Mouse (Mus musculus) liver, embryonic 11.5 days (tissue): ENCODE measurements at regions not wholly inside any gene's neighbourhood (a gene's known extent, or its start where the extent isn't known, plus 50 kb on each side); places are given as distances from the start of the nearest gene placed in this dataset.

Source experiments
- ATAC-seq: fragments of 200-750 bp; cut with Nextera tagmentation; replicated peaks from 2 replicates; pipeline ENCODE4 v1.8.0; 2017; ENCODE audit warnings: moderate number of reproducible peaks, mild to moderate bottlenecking, moderate TSS enrichment, moderate library complexity; ENCODE audit not compliant: low FRiP score
- DNase-seq: peaks from one replicate; pipeline ENCODE4 v3.0.0-alpha.2; 2017; ENCODE audit warnings: low spot score
- H3K27ac ChIP-seq: fragments of 300-500 bp; sonication (generic); 2 replicates; pipeline ENCODE4 v1.5.1; 2014; ENCODE audit warnings: mild to moderate bottlenecking, low read depth, low read length, control low read depth
- H3K27me3 ChIP-seq: fragments of 300-500 bp; sonication (generic); replicated peaks from 2 replicates; pipeline ENCODE4 v1.6.1; 2014; ENCODE audit warnings: low read length, mixed read lengths; ENCODE audit not compliant: control insufficient read depth, insufficient read depth
- H3K36me3 ChIP-seq: fragments of 300-500 bp; sonication (generic); 2 replicates; pipeline ENCODE4 v1.6.1; 2014; ENCODE audit warnings: mild to moderate bottlenecking, low read length, moderate library complexity, mixed read lengths; ENCODE audit not compliant: control insufficient read depth, insufficient read depth
- H3K4me1 ChIP-seq: fragments of 300-500 bp; sonication (generic); replicated peaks from 2 replicates; pipeline ENCODE4 v1.6.1; 2014; ENCODE audit warnings: low read length, mixed read lengths; ENCODE audit not compliant: control insufficient read depth, insufficient read depth
- H3K4me2 ChIP-seq: fragments of 300-500 bp; sonication (generic); 2 replicates; pipeline ENCODE4 v1.6.1; 2014; ENCODE audit warnings: mild to moderate bottlenecking, control low read depth, moderate library complexity
- H3K4me3 ChIP-seq: fragments of 300-500 bp; sonication (generic); 2 replicates; pipeline ENCODE4 v1.5.1; 2014; ENCODE audit warnings: low read depth, low read length, control low read depth
- H3K9ac ChIP-seq: fragments of 300-500 bp; sonication (generic); 2 replicates; pipeline ENCODE4 v1.6.1; 2014; ENCODE audit warnings: low read depth, low read length, control low read depth
- H3K9me3 ChIP-seq: fragments of 300-500 bp; sonication (generic); 2 replicates; pipeline ENCODE4 v1.6.1; 2016; ENCODE audit warnings: low read length, inconsistent platforms, mixed read lengths; ENCODE audit not compliant: control insufficient read depth
- WGBS: fragments of 180-500 bp; shearing (Covaris S2); extraction: QIAGEN DNeasy Blood & Tissue Kit; methylation state at CpG from one replicate; pipeline ENCODE4 v1.1.7; 2014; 5-methylcytosine and 5-hydroxymethylcytosine counted together

DNA sequence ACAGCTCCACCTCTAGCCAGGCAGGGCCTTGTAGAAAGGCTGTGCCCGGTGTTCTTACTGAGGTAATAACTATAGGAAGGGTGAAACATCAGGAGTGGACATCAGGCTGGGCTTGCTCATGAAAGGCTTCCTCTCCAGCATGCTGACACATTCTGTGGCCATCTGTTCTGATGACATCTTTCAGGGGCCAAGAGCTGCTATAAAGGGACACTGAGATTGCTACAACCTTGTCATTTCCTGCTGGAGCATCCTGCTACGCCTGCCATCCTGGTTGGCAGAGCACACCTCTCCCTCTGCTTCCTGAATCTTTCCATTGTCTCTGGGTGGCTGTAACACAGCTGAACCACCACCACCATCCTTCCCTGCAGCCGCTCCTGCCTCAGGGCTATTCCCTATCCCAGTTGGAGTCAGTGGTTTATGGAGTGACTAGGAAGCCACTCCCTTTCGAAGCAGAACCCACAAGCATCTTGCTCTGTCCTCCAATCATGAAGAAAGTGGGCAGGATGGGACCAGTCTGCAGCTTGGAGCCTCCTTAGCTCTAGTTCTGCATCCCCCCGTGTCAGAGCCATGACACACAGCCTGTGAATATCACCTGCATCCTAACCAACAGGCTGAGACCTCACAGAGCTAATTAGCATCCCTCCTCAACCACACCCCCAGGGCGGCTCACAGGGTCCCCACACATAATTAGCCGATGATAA is 154.6 kb downstream of the Irx2 start:
- DNase-seq (no peak), ATAC-seq (no peak)
- no peak overlapping the region for H3K27ac ChIP-seq
- WGBS, result 46% methylated on average over 7 of the region's 7 CpGs
- H3K36me3 ChIP-seq, result no peaks in the 10 kb centered on the region
- no peaks in the 10 kb centered on the region for H3K27me3 ChIP-seq
- no peaks in the 10 kb centered on the region for H3K9me3 ChIP-seq
- no peak overlapping the region for H3K4me2 ChIP-seq
- H3K9ac ChIP-seq, result no peak overlapping the region
- no peaks in the 10 kb centered on the region for H3K4me1 ChIP-seq
- H3K4me3 ChIP-seq, result no peak overlapping the region

DNA sequence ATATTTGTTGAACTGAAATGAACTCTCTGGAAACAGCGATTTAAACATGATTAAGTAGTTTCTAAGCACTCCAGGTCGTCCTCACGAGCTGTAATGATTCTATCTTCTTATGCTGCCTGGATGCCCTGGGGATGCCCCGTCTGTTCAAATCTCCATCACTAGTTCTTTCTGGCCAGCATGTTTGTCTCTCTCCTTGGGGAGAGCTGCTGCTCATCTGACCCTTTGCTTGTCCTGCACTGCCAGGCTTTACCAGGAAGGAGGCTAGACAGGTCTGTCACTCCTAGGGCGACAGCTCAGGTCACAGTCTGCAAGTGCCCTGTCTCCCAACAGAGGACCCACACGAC is 155.1 kb downstream of the Irx2 start:
- Histone ChIP-seq H3K4me1 (no peaks in the 10 kb centered on the region), H3K4me2 (no peak overlapping the region), H3K9me3 (no peaks in the 10 kb centered on the region), H3K9ac (no peak overlapping the region), H3K27ac (no peak overlapping the region), H3K4me3 (no peak overlapping the region), H3K27me3 (no peaks in the 10 kb centered on the region), H3K36me3 (no peaks in the 10 kb centered on the region)
- WGBS, result 48% methylated on average over 6 of the region's 6 CpGs
- DNase-seq (no peak), ATAC-seq (no peak)

DNA sequence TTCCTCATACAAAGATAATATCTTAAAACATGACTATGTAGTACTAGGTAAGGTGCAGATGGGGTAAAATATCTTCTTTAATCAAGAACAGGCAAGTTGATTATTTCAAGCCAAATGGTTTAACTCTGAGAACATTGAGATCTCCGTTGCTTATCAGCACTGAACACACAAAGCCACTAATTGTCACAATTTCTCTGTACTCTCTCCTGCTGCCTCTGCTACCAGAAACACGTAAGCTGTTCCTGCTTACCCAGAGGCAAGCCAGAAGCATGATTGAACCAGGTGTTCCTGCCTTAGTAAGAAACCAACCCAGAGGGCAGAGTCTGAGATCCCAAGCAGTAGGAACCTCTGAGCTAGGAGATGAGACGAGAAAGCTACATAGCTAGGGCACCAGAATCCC is 164.1 kb downstream of the Irx2 start:
- no peak for DNase-seq
- Histone ChIP-seq H3K27ac (no peak overlapping the region), H3K4me3 (no peak overlapping the region), H3K9ac (no peak overlapping the region), H3K9me3 (no peaks in the 10 kb centered on the region), H3K4me1 (no peaks in the 10 kb centered on the region), H3K27me3 (no peaks in the 10 kb centered on the region), H3K4me2 (no peak overlapping the region), H3K36me3 (no peaks in the 10 kb centered on the region)
- ATAC-seq, result no peak
- WGBS, result 57% methylated on average over 3 of the region's 3 CpGs

DNA sequence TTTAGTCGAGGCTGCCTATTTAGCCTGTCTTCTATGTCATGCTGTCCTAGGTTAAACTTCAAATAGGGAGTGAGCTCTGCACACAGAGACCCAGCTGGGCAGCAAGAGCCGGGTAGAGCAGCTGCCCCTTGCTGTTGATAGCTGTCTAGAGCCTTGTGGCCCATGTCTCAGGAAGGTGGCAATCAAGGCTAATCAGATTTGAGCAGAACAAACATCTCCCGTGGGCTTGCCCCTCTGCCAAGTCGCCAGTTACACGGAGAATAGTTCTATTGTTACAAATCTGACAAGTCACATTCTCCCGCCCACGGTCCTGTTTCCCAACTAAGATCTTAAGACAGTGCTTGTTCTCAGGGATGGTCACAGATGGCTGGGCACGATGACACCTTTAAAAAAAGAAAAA is 171.4 kb downstream of the Irx2 start:
- ATAC-seq, result no peak
- DNase-seq, result no peak
- no peak overlapping the region for H3K27ac ChIP-seq
- H3K27me3 ChIP-seq, result no peaks in the 10 kb centered on the region
- H3K4me3 ChIP-seq, result no peak overlapping the region
- H3K36me3 ChIP-seq, result no peaks in the 10 kb centered on the region
- H3K9ac ChIP-seq, result no peak overlapping the region
- H3K4me2 ChIP-seq, result no peak overlapping the region
- no peaks in the 10 kb centered on the region for H3K4me1 ChIP-seq
- WGBS, result 42% methylated on average over 8 of the region's 8 CpGs
- no peaks in the 10 kb centered on the region for H3K9me3 ChIP-seq

DNA sequence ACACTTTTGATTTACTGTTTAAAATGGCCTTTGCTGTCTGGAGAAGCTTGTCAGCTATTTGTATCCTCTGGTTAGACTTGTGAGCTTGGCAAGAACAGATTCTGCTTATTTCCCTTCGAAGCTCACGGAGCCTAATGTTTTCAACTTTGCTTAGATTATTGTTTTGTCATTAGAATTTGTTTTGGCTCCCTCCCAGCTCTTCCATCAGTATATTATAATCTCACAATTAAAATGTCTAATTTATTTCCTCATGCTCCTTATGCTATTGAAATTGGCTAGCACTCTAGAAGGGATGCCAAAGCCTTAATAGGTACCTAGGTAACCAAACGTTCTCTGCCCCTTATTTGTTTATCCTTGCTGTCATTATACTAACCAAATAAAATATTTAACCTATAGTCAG is 171.9 kb downstream of the Irx2 start:
- H3K4me2 ChIP-seq, result no peak overlapping the region
- H3K27ac ChIP-seq, result no peak overlapping the region
- ATAC-seq, result no peak
- no peak overlapping the region for H3K4me3 ChIP-seq
- no peaks in the 10 kb centered on the region for H3K4me1 ChIP-seq
- no peaks in the 10 kb centered on the region for H3K36me3 ChIP-seq
- no peaks in the 10 kb centered on the region for H3K9me3 ChIP-seq
- H3K9ac ChIP-seq, result no peak overlapping the region
- WGBS, result 74% methylated on average over 3 of the region's 3 CpGs
- H3K27me3 ChIP-seq, result no peaks in the 10 kb centered on the region
- DNase-seq, result no peak

DNA sequence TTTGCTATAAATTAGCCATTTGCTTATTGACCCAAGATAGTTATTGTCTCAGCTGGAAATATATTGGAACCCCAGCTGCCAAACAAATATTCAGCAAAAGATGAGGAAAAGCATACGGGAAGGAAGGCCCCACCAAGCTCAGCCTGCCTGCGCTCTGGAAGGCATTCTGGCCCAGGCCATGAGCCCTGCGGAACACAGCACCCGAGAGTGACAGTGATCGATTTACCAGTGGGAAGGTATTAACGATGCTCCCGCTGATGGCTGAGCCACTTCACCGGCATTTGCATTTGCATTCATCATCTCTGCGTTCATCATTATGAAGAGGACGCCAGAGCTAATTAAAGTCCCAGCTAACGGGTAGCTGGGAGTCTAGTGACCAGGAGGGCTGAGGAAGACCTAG is 174.8 kb downstream of the Irx2 start:
- Histone ChIP-seq H3K9ac (no peak overlapping the region), H3K4me2 (no peak overlapping the region), H3K4me1 (no peaks in the 10 kb centered on the region), H3K4me3 (no peak overlapping the region), H3K27me3 (no peaks in the 10 kb centered on the region), H3K36me3 (no peaks in the 10 kb centered on the region), H3K27ac (no peak overlapping the region), H3K9me3 (no peaks in the 10 kb centered on the region)
- ATAC-seq (no peak), DNase-seq (no peak)
- 68% methylated on average over 11 of the region's 11 CpGs for WGBS

DNA sequence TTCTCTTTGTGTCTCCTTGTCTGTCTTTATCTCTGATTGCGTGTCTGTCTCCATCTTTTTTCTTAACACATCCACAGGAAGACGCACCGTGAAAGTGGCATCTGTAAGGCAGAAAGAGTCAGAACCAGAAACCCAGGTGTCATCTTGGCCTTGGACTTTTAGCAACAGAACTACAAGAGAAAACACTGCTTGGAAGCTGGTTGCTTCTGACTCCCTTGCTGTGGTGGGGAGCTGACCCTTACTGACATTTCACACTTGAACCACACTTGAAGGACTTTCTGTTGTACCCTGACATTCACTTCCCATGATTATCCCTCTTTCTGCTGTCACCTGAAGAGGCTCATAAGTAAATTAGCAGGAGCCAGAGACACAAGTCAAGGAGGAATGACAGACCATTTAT is 180.6 kb downstream of the Irx2 start:
- Histone ChIP-seq H3K27me3 (no peaks in the 10 kb centered on the region), H3K36me3 (no peaks in the 10 kb centered on the region), H3K4me3 (no peak overlapping the region), H3K27ac (no peak overlapping the region), H3K9ac (no peak overlapping the region), H3K4me1 (no peaks in the 10 kb centered on the region), H3K4me2 (no peak overlapping the region), H3K9me3 (no peaks in the 10 kb centered on the region)
- DNase-seq (no peak), ATAC-seq (no peak)
- WGBS, result 87% methylated on average over 3 of the region's 3 CpGs

DNA sequence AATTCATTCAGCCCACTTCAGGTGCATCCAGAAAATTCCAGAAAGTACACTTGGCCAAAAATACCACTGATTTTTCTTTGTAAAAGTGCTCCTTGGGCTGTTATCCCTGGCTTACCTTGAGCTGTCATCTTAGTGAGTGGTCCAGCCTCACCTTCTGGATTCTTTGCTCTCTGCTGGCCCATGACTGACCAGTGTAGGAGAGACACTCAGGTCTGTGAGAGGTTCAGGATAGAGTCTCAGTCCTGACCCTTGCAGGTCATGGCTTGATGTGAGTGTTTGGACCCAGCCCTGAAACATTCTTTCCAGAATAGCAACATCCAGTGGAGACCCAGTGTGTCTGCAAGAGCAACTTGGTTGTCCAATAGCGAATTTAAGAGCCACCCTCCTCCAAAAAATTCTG is 182.0 kb downstream of the Irx2 start:
- Histone ChIP-seq H3K9me3 (no peaks in the 10 kb centered on the region), H3K4me1 (no peaks in the 10 kb centered on the region), H3K36me3 (no peaks in the 10 kb centered on the region), H3K9ac (no peak overlapping the region), H3K4me3 (no peak overlapping the region), H3K27ac (no peak overlapping the region), H3K4me2 (no peak overlapping the region), H3K27me3 (peaks cover 3% of the 10 kb centered on the region; the same call in 1 of the 2 replicates)
- ATAC-seq (no peak), DNase-seq (no peak)
- WGBS, result 76% methylated on average over 1 of the region's 1 CpGs

DNA sequence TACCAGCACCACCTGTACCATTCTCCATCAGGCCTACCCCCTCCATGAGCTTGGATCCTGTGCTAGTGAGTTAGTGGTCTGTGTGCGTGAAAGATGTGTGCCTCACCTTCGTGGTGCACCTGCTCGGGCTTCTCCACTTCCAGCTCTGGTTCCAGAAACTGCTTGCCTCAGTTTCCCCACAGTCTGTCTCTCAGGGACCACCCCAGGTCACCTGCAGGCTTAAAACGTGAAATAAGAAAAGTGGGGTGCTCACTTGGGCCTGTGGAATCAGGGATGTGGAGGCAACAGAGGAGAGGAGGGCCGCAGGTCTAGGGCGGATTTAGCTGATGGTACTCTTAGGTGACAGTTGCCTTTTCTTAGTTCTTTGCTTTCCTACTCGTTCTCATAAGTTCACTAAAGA is 186.0 kb downstream of the Irx2 start:
- no peak for ATAC-seq
- Histone ChIP-seq H3K36me3 (no peaks in the 10 kb centered on the region), H3K27ac (no peak overlapping the region), H3K4me3 (no peak overlapping the region), H3K4me1 (no peaks in the 10 kb centered on the region), H3K27me3 (peaks cover 22% of the 10 kb centered on the region), H3K4me2 (no peak overlapping the region), H3K9me3 (no peaks in the 10 kb centered on the region), H3K9ac (no peak overlapping the region)
- no peak for DNase-seq
- WGBS, result 61% methylated on average over 7 of the region's 7 CpGs
